In the genomic region with DNA sequence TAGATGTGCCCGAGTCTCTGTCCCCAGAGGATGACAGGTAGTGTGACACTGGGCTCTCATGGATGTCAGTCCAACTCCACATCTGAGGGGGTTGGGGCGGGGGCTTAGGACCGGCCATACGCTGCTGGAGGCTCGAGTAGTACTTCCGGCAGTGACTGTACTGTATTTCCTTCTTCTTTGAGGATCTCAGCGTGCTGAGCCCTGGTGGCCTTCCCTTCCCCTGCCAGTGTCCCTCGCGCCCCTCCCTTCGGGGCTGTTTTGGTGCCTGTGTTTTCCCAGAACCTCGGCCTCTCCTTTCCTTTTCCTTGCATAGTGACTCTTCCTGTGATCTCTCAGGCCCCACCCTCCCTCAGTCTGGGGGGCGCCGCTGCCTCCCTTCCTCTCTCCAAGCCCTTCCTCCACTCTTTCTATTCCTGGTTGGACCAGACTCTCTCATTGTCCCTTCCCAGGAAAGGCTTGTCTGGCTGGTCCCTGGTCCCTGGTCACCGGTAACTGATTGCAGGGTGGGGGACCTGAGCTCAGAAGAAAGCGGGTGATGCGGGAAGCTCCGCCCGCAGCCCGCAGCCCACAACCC, we compare ENCODE assay signal across 8 mouse cellular contexts.
DNase-seq lines count a peak whose midpoint lies in the region; ATAC-seq and TF ChIP-seq lines count a peak whose summit lies in the region.

No protein-coding gene starts in this region.

- peaks cover 60% of the 10 kb centered on the region for H3K4me1 ChIP-seq in heart, embryonic 12.5 days (replicated peaks)
- H3K4me1 ChIP-seq in lung, embryonic 15.5 days: peaks cover 57% of the 10 kb centered on the region
- peaks cover 23% of the 10 kb centered on the region for H3K4me1 ChIP-seq in olfactory bulb, adult 2 months (ENCODE audit: control insufficient read depth, insufficient read depth, low read length)

- DNase-seq in CD4-positive helper T cell, adult 2 months (ENCODE audit: low read depth, low spot score): peak; percentile 49
- DNase-seq in kidney, adult 8-10 months: peak; percentile 55 to 71
- DNase-seq in cerebellum, postnatal 14 days: no peak
- DNase-seq in cerebellum, adult 8-10 months: no peak

- H3K4me3 ChIP-seq in heart, embryonic 12.5 days: peak overlapping the region; percentile 30
- H3K4me3 ChIP-seq in lung, embryonic 15.5 days: peak overlapping the region; percentile 9
- peak overlapping the region; percentile 6 for H3K4me3 ChIP-seq in olfactory bulb, adult 2 months (ENCODE audit: insufficient read depth, low read depth, low read length)

- H3K27me3 ChIP-seq in heart, embryonic 12.5 days (replicated peaks): no peaks in the 10 kb centered on the region
- no peaks in the 10 kb centered on the region for H3K27me3 ChIP-seq in lung, embryonic 15.5 days

- ATAC-seq in common myeloid progenitor, adult 5-6 weeks (replicated peaks; ENCODE audit: low read depth, poor library complexity, severe bottlenecking): peak; percentile 50
- ATAC-seq in heart, embryonic 12.5 days (ENCODE audit: insufficient number of reproducible peaks, low FRiP score): peak; percentile 49
- peak; percentile 4; the same call in 1 of the 2 replicates for ATAC-seq in lung, embryonic 15.5 days (ENCODE audit: borderline replicate concordance, extremely low read depth, low FRiP score, low TSS enrichment)

- no peak for TF ChIP-seq CTCF in olfactory bulb, adult 2 months (IDR thresholded peaks at IDR 0.05; ENCODE audit: insufficient read depth, low read depth, low read length)

- H3K9ac ChIP-seq in heart, embryonic 12.5 days: peak overlapping the region; percentile 57
- H3K9ac ChIP-seq in lung, embryonic 15.5 days: no peak overlapping the region

- H3K27ac ChIP-seq in heart, embryonic 12.5 days (ENCODE audit: poor library complexity, severe bottlenecking): peak overlapping the region; percentile 80
- H3K27ac ChIP-seq in lung, embryonic 15.5 days: peak overlapping the region; percentile 96
- 0 out of 2 replicates have a peak overlapping the region, but pooled peaks have one; percentile 21 for H3K27ac ChIP-seq in olfactory bulb, adult 2 months (ENCODE audit: insufficient read depth, low read depth, low read length)

- no peaks in the 10 kb centered on the region for H3K9me3 ChIP-seq in heart, embryonic 12.5 days (replicated peaks)
- no peaks in the 10 kb centered on the region for H3K9me3 ChIP-seq in lung, embryonic 15.5 days

- H3K36me3 ChIP-seq in heart, embryonic 12.5 days: no peaks in the 10 kb centered on the region
- no peaks in the 10 kb centered on the region for H3K36me3 ChIP-seq in lung, embryonic 15.5 days

- WGBS in heart, embryonic 12.5 days: 8% methylated on average over 19 of the region's 19 CpGs
- 12% methylated on average over 19 of the region's 19 CpGs for WGBS in lung, embryonic 15.5 days
- 31% methylated on average over 19 of the region's 19 CpGs for WGBS in olfactory bulb, adult 2 months

- TF ChIP-seq POLR2A in olfactory bulb, adult 2 months (IDR thresholded peaks at IDR 0.05; ENCODE audit: insufficient read depth, low read depth, low read length): no peak

- peak overlapping the region; percentile 67 for H3K4me2 ChIP-seq in heart, embryonic 12.5 days
- peak overlapping the region; percentile 53 for H3K4me2 ChIP-seq in lung, embryonic 15.5 days

Comparison
In these comparisons a context has a peak if more than half of its experiments do, and no peak if none do; other contexts are left out.
1. DNase-seq: peak in CD4-positive helper T cell, adult 2 months (single experiment) and kidney, adult 8-10 months (2 of 2); none in cerebellum, postnatal 14 days (0 of 2) and cerebellum, adult 8-10 months (single experiment).
2. H3K27ac ChIP-seq: peak in every context shown above with its lines; median percentile 96 in lung, embryonic 15.5 days; 80 in heart, embryonic 12.5 days; 21 in olfactory bulb, adult 2 months.
3. Peak in every context shown above with its lines, with median percentiles within 50 percentile points of each other: ATAC-seq and H3K4me3 ChIP-seq.